Mouse (Mus musculus) adrenal gland (tissue): ENCODE results near the gene Abca4.
"Not testable (repeated sequence)": the region's sequence is repeated elsewhere in the genome, so short reads cannot be mapped to it uniquely, and the experiment has no call there.

ENCODE experiments used
- intact Hi-C: fragments of 180-260 bp; cut with DNase I; formaldehyde crosslinking; loops from one replicate; pipeline ENCODE4 v1.15.1; 2025

The Abca4 gene

GRCm38 (mm10) chr3:122058439-122059198, 14.4 kb downstream of the Abca4 start:
- intact Hi-C loops, result no loop called here

DNA sequence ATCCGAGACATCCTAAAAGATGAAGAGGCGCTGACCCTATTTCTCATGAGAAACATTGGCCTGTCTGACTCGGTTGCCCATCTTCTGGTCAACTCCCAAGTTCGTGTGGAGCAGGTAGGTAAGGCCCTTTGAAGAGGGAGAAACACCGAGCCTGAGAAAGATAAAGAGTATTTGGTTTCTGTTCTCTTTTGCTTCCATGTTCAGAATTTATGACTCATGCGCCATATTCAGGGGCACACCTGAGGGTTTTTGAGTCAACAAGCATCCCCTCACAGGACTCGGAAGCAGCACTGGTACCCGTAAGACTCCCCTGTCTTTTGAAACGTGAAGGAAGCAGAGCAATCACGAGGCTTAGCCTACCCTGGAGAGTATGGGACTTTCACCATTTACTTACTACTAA, 18.3 kb downstream of the Abca4 start:
- intact Hi-C loops, result no loop called here

- intact Hi-C loops, result no loop called here
Observed at GRCm38 (mm10) chr3:122064556-122065410, 20.5 kb downstream of the Abca4 start.

- intact Hi-C loops, result no loop called here
Observed at GRCm38 (mm10) chr3:122071769-122072168, 27.5 kb downstream of the Abca4 start.

DNA sequence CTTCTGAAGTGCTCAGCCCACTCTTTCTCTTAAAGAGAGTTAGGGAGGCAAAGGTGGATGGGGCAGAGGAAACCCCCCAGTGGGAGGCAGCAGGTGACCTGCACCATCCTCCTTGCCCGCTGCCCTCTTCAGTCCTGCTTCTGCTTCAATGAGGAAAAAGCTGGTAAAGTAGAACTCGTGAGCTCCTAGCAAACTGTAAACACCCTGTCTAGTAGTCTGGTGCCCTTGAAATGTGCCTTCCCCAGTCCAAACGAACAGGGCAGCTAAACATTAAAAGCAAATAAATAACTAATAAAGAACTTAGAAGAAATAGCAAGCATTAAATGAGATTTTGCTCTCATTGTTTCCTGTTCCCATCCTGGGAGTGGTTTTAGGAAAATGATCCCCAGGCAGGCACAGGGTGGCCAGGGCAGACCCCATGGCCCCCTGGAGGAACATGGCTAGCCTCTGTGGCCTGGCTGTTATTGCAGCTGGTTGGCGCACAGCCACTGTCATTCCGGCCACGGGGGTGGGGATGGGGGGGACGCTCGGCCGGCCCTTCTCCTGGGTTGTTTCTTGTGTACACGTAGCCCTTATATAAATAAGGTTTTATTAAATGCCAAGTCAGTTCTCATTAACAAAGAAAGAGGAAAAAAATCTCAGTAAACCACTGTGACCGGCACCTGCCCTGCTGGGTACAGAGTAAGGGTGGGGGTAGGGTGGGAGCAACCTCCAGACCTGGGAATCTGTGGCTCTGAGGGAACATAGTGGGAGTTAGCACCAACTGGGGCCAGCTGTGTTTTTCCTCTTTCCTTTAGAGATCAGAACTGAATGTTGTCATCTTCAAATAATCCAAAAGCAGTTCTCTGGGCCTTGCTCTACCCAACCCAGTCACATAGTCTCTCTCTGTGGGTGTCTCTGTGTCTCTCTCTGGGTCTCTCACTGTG, 28.7 kb downstream of the Abca4 start:
- intact Hi-C loops, result no loop called here

DNA sequence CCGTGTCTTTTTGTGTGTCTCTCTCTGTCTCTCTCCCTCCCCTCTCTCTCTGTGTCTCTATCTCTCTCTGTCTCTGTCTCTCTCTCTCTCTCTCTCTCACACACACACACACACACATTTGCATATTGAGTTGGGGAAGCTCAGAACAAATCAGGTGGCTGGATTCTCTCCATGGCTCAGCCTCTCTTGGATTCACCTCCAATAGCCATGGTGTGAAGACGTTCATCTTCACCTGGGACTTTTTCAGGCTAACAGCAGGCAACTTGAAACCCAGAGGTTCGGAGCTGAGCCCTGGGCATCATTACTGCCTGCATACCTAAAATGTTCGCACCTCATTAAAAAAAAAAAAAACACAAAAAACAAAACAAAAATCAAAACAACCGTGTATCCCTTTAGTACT, 29.4 kb downstream of the Abca4 start:
- intact Hi-C loops, result no loop called here

DNA sequence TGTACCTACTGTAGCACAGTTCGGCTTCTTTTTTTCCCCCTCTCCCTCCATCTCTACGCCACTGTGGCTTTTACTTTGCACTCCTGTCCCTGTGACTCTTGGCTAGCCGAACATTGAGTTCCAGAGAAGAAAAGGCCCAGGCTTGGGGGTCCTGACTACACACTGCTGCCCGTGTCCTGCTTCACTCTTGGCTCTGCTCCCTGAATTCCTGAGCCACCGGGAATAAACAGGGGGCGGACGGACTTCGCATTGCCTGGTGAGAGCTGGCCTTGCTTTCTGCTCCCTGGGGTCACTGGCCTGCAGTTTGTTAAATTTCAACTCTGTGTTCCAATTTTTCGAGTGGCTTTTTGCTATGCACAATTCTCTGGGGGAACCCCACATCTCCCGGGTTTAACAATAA, 30.1 kb downstream of the Abca4 start:
- intact Hi-C loops, result no loop called here

- intact Hi-C loops, result no loop called here
Observed at GRCm38 (mm10) chr3:122078141-122078540, 33.9 kb downstream of the Abca4 start.

DNA sequence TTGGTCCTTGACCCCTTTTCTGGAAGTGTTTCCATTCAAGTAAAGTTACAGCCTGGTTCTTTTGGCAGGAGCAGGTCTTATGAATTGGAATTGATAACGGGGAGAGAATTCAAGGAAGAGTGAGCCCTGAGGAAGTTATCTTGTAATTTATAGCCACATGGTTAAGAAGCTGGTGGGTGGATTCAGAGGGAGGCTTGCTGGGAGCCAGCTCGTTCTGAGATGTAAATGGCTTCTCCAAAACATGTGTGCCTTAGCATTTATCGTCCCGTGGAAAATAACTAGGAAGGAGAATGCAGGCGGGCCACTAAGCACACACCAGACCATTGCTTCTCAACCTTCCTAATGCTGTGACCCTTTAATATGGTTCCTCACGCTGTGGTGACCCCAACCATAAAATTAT, 34.9 kb downstream of the Abca4 start:
- intact Hi-C loops, result no loop called here

DNA sequence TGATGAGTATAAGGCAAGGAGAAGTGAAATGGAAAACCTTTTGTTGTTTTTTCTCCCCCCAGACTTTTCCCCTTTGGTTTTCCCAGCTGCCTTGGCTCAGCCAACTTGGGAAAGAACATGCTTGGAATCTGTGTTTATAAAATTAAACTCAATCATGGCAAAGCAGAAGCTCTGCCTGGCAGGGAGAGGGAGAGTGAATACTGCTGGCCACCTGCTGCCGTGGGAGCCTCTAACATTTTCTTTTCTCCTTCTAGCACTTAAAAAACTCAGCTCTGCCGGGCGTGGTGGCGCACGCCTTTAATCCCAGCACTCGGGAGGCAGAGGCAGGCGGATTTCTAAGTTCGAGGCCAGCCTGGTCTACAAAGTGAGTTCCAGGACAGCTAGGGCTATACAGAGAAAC, 37.4 kb downstream of the Abca4 start:
- intact Hi-C loops, result not testable (repeated sequence)

DNA sequence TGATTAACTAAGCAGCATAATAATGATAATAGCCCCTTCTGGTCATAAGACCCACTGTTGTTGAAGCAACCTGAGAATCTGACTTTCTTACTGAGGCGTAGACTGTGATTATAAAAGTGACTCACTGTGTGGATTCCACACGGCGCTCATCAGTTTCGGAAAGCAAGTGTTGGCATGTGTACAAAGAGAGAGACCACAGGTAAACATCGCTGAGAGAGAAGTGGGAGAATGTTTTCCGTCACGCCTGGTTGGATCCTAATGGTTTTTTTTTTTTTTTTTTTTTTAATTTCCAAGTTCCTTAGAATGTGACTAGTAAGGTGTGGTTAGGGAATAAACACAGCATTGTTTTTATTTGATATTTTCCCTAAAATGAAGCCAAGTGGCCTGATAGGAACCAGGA, 38.1 kb downstream of the Abca4 start:
- intact Hi-C loops, result no loop called here

GRCm38 (mm10) chr3:122085157-122085989, 41.1 kb downstream of the Abca4 start:
- intact Hi-C loops, result no loop called here

DNA sequence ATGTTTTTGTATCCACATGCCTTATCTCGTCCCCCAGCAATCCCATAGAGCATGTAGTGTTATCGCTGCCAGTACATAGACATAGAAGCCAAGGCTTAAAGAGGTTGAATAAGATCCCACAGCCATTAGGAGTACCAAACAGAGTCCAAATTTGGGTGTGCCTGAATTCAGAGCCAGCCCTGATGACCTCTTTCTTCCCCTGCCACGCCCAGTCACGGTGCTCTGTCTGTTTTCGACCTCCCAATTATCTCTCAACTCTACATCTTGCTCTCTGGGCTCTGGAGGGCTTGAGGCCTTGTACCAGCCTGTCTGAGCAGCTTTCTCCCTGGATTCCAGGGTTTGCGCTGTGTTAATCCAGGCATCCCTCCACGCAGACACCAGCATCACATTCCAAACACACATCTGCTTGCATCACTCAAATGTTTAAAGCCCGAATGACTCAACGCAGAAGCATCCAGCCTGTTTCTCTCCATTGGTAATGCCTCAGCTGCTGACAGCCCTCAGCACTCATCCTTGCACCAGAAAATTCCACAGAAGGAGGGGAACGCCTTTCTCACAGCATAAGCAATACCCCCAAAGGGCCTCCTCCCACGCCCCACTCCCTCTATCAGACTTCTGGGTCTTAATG, 43.9 kb downstream of the Abca4 start:
- intact Hi-C loops, result no loop called here

DNA sequence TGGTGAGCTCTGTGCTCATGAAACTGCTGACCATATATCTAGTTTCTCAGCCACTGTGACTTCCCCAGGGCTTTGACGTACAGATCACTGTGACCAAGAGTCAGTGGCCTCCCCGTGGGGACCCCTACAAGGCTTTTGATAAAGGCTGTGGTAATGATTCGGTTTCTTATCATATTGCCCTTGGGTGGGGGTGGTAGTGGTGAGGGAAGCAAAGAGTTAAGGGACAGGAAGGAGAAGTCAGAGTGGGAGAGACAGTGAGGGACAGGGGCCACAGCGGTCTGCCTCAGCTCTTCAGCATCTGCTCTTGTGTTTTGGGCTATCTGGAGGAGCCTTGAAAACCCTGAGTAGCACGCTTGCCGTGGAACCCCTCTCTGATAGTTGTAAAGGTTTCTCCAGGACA, 46.1 kb downstream of the Abca4 start:
- intact Hi-C loops, result no loop called here

GRCm38 (mm10) chr3:122099713-122100112, 55.5 kb downstream of the Abca4 start:
- intact Hi-C loops, result no loop called here

GRCm38 (mm10) chr3:122102091-122102490, 57.8 kb downstream of the Abca4 start:
- intact Hi-C loops, result no loop called here

DNA sequence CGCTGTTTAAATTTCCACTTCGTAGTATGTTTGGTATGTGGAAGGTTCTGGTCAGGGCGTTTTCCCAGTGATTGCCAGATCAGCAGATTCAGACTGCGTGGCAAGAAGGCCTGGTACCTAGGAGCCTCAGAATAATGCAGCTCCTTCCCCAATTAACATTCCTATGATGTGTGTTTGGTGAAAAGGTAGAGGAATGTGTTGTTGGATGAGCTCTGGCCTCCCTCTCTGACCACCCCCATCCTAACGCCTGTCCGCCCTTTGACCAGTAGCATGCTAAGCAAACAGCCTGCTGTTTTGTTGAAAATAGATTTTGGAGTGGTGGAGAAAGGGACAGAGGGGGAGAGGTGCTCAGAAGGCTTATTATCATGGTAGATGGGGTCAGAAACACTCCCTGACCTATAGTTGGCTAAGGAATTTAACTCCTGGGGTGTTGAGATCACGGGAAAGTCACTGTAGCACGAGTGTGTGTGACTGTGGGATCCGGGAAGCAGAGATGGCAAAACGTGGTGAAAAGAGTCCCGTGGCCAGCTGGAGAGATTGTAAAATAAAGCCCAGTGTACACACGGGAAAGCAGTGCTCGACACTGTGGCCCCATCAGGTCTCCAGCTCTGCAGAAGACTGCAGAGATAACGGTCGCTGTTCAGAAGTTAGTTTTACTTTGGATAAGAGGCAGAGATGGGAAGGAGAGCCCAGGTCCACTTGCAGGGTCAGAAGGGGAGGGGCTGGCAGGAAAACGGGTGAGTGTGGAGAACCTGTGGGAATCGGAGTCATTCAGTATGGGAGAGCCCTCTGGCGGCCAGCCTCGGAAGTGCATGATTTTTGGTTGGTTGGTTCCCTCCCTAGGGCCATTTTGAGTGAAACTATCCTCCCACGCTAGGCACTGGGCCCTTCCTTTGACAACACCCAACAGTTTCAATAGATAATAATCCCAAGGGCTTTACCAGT, 59.9 kb downstream of the Abca4 start:
- intact Hi-C loops, result loop anchor here (2.0 kb wide), 3 partner anchors 37 to 219 kb away; no protein-coding TSS in a partner anchor

GRCm38 (mm10) chr3:122106920-122107319, 62.7 kb downstream of the Abca4 start:
- intact Hi-C loops, result no loop called here

DNA sequence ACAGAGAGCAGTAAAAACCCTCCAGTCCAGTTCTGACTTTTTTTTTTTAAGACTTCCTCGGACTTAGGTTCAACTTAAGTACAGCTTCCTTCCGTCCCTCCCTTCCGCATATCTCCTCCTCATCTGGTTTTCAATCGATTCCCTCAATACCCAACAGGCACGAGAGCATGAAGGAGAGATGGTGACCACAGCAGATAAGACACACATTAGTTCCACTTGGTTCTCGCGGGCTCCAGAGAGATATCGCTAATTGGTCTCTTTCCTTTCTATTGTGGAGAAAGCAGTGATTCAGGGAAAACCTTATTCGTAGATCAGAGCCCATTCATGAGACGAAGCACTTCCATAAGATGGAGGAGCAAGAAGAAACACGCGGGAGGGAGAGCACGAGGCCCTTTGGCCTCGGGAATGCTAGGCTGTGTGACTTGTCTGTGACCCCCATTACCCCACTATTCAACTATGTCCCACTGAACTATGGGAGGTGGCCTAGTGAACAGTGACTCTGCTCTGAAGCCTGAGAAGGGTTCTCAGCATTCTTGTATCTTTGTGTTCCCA, 63.5 kb downstream of the Abca4 start:
- intact Hi-C loops, result no loop called here
